Mouse (Mus musculus): Measurements from ENCODE around the gene Ttc23l.
"Not testable (repeated sequence)": the region's sequence is repeated elsewhere in the genome, so short reads cannot be mapped to it uniquely, and the experiment has no call there.

Ttc23l gene

GRCm38 (mm10) chr15:10515166-10515565 is 43.3 kb downstream of the Ttc23l start:
- no peak for DNase-seq (ENCODE audit: extremely low spot score)

- peak; percentile 2 for DNase-seq (ENCODE audit: extremely low spot score)
Measured at GRCm38 (mm10) chr15:10506099-10506498, 52.4 kb downstream of the Ttc23l start.

GRCm38 (mm10) chr15:10500838-10501719 is 57.4 kb downstream of the Ttc23l start:
- peak; percentile 67 for DNase-seq (ENCODE audit: extremely low spot score)

- DNase-seq (ENCODE audit: extremely low spot score), result no peak
Measured at GRCm38 (mm10) chr15:10500035-10500434, 58.4 kb downstream of the Ttc23l start.

- no peak for DNase-seq (ENCODE audit: extremely low spot score)
Measured at GRCm38 (mm10) chr15:10499593-10499992, 58.9 kb downstream of the Ttc23l start.

- DNase-seq (ENCODE audit: extremely low spot score), result not testable (repeated sequence)
Measured at GRCm38 (mm10) chr15:10496696-10497095, 61.8 kb downstream of the Ttc23l start.

GRCm38 (mm10) chr15:10495944-10496343 is 62.5 kb downstream of the Ttc23l start:
- no peak for DNase-seq (ENCODE audit: extremely low spot score)

- DNase-seq (ENCODE audit: extremely low spot score), result no peak
Measured at GRCm38 (mm10) chr15:10490101-10490500, 68.4 kb downstream of the Ttc23l start.

GRCm38 (mm10) chr15:10487246-10487645 is 71.2 kb downstream of the Ttc23l start:
- no peak for DNase-seq (ENCODE audit: extremely low spot score)

GRCm38 (mm10) chr15:10486365-10486839 is 72.1 kb downstream of the Ttc23l start:
- no peak for DNase-seq (ENCODE audit: extremely low spot score)

- peak; percentile 93 for DNase-seq (ENCODE audit: extremely low spot score)
Measured at GRCm38 (mm10) chr15:10485484-10486364, 72.7 kb downstream of the Ttc23l start, which contains the start of the genes Brix1 and Rad1. Gene Brix1 (minus strand): TSS chr15:10485947. Gene Rad1 (plus strand): TSS chr15:10486018.

GRCm38 (mm10) chr15:10470941-10471340 is 87.5 kb downstream of the Ttc23l start:
- DNase-seq (ENCODE audit: extremely low spot score), result no peak

- peak; percentile 83 for DNase-seq (ENCODE audit: extremely low spot score)
Measured at GRCm38 (mm10) chr15:10470151-10470831, 88.2 kb downstream of the Ttc23l start, which contains the start of gene Dnajc21. Gene Dnajc21 (minus strand): TSS chr15:10470516.

- DNase-seq (ENCODE audit: extremely low spot score), result no peak
Measured at GRCm38 (mm10) chr15:10469641-10470150, 88.8 kb downstream of the Ttc23l start.

GRCm38 (mm10) chr15:10468761-10469160 is 89.7 kb downstream of the Ttc23l start:
- DNase-seq (ENCODE audit: extremely low spot score), result no peak

- DNase-seq (ENCODE audit: extremely low spot score), result no peak
Measured at GRCm38 (mm10) chr15:10464678-10465077, 93.8 kb downstream of the Ttc23l start.

- DNase-seq (ENCODE audit: extremely low spot score), result no peak
Measured at GRCm38 (mm10) chr15:10463555-10463954, 94.9 kb downstream of the Ttc23l start.

- no peak for DNase-seq (ENCODE audit: extremely low spot score)
Measured at GRCm38 (mm10) chr15:10460986-10461385, 97.5 kb downstream of the Ttc23l start.

Data from embryo, embryonic 9.5 days (tissue).